Mouse (Mus musculus) embryonic facial prominence, embryonic 13.5 days (tissue): ENCODE data around the gene Pmch. TPM values are rescaled to one million over a fixed set of nuclear protein-coding genes. Genes with fewer than 3 reads are reported as not detected.

Experiments
- ATAC-seq: fragments of 200-750 bp; cut with Nextera tagmentation; 2 replicates; pipeline ENCODE4 v1.8.0; 2017; ENCODE audit warnings: low read depth; ENCODE audit not compliant: insufficient number of reproducible peaks, insufficient read depth, low FRiP score, low TSS enrichment
- H3K27ac ChIP-seq: fragments of 300-500 bp; sonication (generic); 2 replicates; pipeline ENCODE4 v1.5.1; 2015; ENCODE audit warnings: moderate library complexity, mild to moderate bottlenecking, inconsistent platforms
- H3K27me3 ChIP-seq: fragments of 300-500 bp; sonication (generic); 2 replicates; pipeline ENCODE4 v1.6.1; 2015; ENCODE audit warnings: mild to moderate bottlenecking, inconsistent platforms
- H3K36me3 ChIP-seq: fragments of 300-500 bp; sonication (generic); 2 replicates; pipeline ENCODE4 v1.6.1; 2015; ENCODE audit warnings: mild to moderate bottlenecking, inconsistent platforms
- H3K4me1 ChIP-seq: fragments of 300-500 bp; sonication (generic); 2 replicates; pipeline ENCODE4 v1.6.1; 2015; ENCODE audit warnings: inconsistent platforms
- H3K4me2 ChIP-seq: fragments of 300-500 bp; sonication (generic); 2 replicates; pipeline ENCODE4 v1.6.1; 2015; ENCODE audit warnings: moderate library complexity, mild to moderate bottlenecking, inconsistent platforms
- H3K4me3 ChIP-seq: fragments of 300-500 bp; sonication (generic); 2 replicates; pipeline ENCODE4 v1.5.1; 2015; ENCODE audit warnings: mild to moderate bottlenecking, inconsistent platforms
- H3K9ac ChIP-seq: fragments of 300-500 bp; sonication (generic); 2 replicates; pipeline ENCODE4 v1.6.1; 2015; ENCODE audit warnings: mild to moderate bottlenecking, inconsistent platforms
- H3K9me3 ChIP-seq: fragments of 300-500 bp; sonication (generic); 2 replicates; pipeline ENCODE4 v1.6.1; 2016; ENCODE audit warnings: inconsistent platforms
- WGBS: fragments of 180-500 bp; shearing (Covaris S2); methylation state at CpG from one replicate; pipeline ENCODE4 v1.1.7; 2015; ENCODE audit warnings: mixed read lengths; 5-methylcytosine and 5-hydroxymethylcytosine counted together
- polyA plus RNA-seq: library from polyadenylated mRNA; unstranded; fragments of >200 nt; fragmentation: Nextera tagmentation; extraction: Ambion mirVana; gene quantifications from 2 replicates; pipeline ENCODE4 v1.2.1, GENCODE M21; 2015

Gene Pmch
- polyA plus RNA-seq, 1 experiment from 2014 or later, result 0.34 TPM

DNA sequence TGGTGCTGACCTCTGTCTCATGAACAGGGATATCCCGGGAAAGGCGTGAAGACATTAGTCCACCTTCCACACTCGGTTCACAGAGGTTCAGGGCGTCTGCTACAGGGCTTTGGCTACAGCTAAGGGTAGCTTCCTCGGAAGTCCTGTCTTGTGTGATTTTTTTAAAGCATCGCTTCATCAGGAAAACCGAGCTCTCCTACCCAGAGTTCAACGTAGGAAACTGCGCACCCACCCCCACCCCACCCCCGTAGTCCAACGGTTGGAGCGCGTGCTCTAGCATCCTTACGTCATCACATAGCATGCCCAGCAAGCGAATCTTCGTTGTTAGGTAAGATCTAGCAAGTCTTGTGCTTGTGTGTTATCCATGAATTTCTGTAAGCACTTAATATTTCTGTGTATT is 44.8 kb downstream of the Pmch start:
- H3K4me3 ChIP-seq, result no peak overlapping the region
- H3K4me2 ChIP-seq, result no peak overlapping the region
- no peak overlapping the region for H3K27ac ChIP-seq
- H3K27me3 ChIP-seq, result no peaks in the 10 kb centered on the region
- no peak overlapping the region for H3K9ac ChIP-seq
- WGBS, result 96% methylated on average over 16 of the region's 16 CpGs
- no peaks in the 10 kb centered on the region for H3K9me3 ChIP-seq
- ATAC-seq, result no peak
- peaks cover 16% of the 10 kb centered on the region for H3K36me3 ChIP-seq
- no peaks in the 10 kb centered on the region for H3K4me1 ChIP-seq

Other genes starting within 250 kb of the Pmch start
- gene Igf1, start 232.8 kb upstream of the Pmch start, polyA plus RNA-seq, result 70.6 and 74.3 TPM in 2 replicates
- gene Parpbp, start 55.9 kb downstream of the Pmch start, polyA plus RNA-seq, result 10.6 and 11.9 TPM in 2 replicates
- gene Nup37, start 55.9 kb downstream of the Pmch start, polyA plus RNA-seq, result 90.8 and 95.3 TPM in 2 replicates
- 56.2 and 64.1 TPM in 2 replicates for gene Washc3, start 110.0 kb downstream of the Pmch start, polyA plus RNA-seq